Mouse (Mus musculus): Measurements from ENCODE around the gene Evx2.

Gene Evx2

DNA sequence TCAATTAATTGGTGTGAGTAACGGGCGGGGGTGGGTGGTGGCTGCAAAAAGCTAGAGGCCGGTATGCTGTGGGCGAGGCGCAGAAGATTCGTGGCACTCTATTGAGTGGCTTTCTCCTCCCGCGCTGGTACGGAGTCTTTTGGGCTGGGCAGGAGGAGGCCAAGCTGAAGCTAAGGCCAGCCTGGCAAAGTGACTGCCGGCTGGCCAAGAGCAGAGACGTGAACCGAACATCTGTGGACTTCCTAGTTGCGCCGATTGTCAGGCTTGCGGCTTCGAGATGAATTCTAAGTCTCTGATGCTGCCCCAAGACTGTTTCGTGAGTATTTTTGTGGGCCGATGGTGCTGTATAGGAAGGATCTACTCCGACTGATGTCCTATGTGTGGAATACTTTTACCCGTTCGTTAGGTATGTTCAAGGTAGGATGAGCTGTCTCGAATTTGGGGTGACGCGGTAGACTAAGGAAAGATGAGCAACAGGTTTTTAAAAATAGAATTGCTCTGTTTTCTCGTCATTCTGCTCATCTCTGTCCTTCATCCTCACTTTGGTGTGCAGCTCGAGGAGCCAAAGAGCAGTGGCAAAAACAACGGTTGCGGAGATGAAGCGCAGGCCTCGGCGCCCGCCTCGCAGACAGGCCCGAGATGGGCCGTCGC lies 8.0 kb upstream of the Evx2 start:
- DNase-seq (ENCODE audit: low spot score): no peak

DNA sequence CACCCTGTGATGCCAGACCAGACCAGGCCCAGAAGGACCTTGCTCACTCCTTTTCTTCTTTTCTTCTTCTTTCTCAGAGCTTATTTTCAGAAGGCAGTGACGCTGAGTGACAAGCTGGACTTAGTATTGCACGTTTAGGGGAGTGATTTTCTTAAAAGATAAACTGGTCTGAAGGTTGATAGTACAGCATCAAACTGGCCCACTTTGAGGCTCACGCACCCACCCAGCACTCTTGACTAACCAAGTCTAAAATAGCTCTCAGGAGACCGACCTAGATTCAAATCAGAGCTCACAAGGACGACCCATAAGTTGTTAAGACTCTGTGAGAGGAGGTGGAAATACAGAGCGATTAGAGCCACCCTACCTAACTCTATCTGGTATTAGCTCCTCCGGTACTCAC lies 7.1 kb upstream of the Evx2 start:
- DNase-seq (ENCODE audit: low spot score): no peak

DNA sequence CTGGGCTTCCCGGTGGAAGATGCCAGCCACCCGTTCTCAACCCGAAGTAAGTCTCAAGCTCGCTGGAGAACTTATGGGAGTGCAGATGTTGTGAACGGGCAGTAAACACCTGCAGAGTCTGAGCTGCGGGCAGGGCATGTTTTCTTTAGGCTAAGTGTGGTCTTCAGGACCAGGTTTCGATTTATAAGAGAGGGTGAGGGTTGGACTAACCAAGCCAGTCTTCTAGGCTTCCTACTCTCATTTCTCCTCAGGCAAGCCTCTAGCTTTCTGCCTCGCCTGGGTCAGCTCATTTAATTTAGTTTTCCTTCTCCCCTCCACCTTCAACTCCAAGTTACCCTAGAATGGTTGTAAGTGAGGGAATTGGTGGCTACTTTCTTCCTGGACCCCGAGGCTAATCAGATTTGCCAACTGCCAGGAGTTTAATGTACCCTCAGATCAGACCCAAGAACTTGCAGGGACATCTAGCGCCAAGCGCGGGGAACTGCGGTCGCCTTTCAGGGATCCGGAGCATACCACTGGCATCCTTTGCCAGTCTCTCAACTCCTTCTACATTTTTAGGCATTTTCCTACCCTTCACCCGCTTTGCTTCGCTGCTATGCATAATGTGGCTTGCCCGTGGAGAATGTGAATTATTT lies 4.1 kb upstream of the Evx2 start:
- DNase-seq (ENCODE audit: low spot score): peak; percentile 84

- DNase-seq (ENCODE audit: low spot score): peak; percentile 90
These were observed 2.3 kb upstream of the Evx2 start for GRCm38 (mm10) chr2:74661685-74662084.

DNA sequence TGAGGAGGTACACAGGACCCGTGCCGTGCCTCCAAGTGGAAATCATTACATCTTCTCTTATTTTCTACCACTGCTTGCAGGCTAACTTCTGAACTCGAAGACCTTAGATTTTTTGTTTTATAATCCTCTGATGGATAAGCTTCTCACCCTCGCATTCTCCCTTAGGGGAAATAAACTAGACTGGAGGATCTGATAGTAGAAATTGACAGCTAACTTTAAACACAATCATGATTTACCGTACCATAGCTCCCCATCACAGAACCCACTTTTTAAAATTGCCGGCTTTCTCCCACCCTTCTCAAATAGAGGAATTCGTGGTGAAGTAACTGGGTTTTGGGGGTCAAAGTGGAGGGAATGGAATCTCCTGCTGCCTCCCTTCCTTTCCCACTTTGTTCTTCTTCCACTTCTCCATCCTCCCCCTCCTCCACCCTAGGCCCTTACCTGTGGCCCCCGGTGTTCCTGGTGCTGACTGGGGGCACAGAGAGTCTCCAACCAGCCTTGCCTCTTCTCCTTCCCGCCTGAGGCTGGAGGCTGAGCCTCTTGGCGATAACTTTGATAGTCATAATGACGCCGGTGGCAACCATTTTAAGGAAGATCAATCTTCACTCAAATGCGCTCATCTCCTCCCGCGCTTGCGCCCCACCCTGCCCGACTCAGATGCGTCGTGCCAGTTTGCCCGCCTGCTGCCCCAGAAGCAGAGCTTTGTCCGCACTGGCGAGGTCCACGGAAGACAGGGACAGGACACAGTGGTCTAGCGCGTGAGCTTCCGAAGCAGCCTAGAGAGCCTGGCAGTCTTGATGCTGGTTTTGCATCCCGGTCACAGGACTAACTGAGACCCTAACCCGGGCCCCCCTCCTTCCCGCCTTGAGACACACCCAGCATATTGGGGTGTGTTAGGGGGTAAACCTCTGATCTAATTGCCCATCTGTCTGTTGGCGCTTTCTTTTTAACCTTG lies 1.3 kb upstream of the Evx2 start:
- peak; percentile 49 for DNase-seq (ENCODE audit: low spot score)

DNA sequence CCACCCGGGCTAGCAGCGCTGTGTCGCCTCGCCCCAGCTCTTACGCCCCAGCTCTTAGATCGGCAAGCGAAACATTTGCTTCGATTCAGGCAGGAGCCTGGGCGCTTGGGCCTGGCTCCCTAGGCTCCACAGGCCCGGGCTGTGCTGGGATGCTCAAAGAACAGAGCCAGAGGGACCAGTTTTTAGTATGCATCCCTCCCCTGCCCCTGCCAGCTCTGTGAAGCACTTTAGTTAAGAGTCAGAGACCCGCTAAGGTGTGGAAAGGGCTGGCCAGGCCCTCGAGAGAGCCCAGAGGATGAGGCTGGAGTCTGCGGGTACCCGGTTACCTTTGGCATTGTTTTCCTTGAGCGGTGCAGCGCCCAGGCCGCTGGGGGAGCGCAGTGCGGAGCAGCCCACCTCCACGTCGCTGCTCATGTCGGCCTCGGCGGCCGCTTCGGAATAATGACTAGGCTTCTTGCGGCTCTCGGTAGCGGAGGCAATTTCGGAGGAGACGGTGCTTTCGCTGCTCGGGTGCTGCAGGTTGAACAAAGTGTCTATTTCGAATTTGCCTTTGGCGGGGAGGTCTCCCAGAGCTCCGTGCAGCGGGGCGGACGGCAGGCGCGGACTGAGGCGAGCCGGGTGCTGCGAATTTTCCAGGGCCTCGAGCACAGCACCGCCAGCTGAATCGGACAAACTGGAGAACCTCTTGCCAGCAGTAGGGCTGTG lies 538 bp downstream of the Evx2 start:
- peak; percentile 74 for DNase-seq (ENCODE audit: low spot score)

DNA sequence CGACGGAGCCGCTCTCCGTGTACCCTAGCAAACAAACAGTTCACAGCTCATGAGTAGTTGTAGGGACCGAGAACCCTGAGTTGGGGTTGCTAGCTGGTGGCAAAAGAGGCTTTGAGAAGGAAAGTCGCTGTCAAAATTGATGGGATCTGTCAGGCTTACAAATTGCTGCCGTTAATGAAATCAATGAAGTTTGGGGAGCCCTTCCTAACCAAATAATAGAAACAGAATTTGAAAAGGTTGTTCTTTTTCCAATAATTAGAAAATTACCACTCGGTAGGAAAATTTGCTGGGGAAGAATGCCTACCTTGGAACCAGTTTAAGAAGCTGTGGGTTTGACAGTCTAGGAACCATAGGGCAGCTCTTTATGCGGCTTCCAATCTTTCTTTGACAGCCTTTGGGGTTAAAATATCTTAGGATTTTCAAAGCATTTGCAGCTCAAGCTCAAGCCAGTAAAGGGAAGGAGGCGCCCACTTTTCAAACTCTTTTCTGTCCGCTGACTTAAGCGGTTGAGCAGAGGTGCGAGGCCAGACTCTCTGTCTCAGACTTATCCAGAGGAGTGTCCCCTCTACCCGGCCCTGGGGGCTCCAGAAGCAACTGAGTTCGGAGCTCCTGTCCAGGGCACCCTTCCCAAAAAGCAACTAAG lies 1.2 kb downstream of the Evx2 start:
- peak; percentile 67 for DNase-seq (ENCODE audit: low spot score)

DNA sequence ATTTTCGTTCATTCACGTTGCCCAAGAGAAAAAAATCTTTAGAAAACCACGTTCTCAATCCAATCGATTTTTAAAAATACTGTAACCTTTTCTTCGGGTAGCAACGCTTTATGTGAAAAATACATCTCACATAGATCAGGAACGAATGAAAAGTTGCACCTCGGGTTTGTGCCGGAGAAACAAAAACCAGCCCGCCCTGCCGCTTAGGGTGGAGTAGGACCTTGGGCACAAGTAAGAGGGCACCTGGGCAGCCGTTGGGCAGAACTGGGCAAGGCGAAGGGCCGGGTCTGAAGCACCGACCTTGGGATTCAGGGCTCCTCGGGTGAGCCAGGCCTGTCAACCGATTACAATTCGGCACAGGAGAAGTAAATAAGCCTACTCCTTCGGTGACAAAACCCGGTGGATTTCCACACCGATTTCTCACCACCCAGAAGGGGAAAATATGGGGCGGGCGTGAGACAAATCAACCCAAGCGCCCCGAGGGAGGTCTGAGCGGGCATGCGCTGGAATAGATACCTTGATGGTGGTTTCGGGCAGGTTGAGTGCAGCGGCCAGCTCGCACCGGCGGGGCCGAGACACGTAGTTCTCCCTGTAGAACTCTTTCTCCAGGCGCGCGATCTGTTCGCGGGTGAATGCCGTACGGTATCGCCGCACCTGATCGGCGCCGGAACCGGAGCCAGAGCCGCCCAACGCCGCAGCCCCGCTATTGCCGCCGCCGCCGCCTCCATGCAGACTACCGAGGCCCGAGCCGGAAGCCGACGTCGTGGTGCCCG lies 1.9 kb downstream of the Evx2 start:
- DNase-seq (ENCODE audit: low spot score): peak; percentile 61

- no peak for DNase-seq (ENCODE audit: low spot score)
These were observed 2.7 kb downstream of the Evx2 start for GRCm38 (mm10) chr2:74656632-74657021.

GRCm38 (mm10) chr2:74655821-74656631 lies 3.3 kb downstream of the Evx2 start:
- DNase-seq (ENCODE audit: low spot score): peak; percentile 65

DNA sequence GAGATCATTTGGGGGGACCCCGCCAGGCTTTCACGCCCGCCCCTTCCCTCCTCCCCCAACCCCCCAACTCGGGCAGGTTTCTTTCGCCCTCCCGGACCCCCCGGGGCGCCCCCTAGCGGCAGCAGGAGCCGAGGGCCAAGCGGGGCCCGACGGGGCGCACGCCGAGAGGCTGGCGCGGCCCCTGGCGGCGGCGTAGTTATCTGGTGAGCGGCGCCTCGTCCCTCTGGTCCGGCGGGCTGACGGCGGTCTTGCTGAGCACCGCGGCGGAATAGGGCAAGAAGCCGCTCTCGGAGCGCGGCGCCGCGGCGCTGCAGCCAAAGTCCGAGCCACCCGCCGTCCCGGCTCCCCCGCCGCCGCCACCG lies 4.0 kb downstream of the Evx2 start:
- peak; percentile 61 for DNase-seq (ENCODE audit: low spot score)

GRCm38 (mm10) chr2:74654743-74655419 lies 4.5 kb downstream of the Evx2 start:
- peak; percentile 43 for DNase-seq (ENCODE audit: low spot score)

DNA sequence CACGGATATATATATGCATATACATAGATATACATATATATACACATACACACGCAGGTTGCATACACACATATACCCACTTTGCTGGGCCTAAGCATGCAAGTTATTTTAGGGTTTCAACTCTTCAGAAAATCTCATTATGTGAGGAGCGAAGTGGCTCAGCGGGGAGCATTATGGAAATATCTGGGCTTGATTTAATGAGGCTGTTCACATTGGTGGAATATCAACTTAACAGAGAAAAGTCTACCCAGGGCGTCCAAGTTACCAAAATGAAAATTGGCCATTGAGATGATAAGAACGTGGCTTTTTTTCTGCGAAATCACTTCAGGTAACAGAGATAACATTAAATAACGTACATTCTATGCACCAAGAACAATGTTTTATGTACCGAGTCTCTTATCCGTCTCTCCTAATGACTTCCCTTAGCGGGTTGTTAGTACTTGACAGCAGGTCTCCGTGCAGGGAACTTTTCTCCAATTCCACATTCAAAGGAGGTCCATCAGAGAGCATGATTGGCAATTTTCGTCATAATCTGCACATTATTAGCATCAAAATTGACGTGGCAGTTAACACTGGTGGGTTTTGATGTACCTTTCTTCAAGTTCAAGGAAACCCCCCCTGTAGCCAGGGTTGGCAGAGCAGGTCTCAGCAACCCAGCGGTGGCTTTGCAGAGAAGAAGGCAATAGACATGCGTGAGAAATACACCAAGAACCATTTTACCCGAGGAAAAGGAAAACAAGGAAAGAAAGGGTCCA lies 5.4 kb downstream of the Evx2 start:
- peak; percentile 59 for DNase-seq (ENCODE audit: low spot score)

DNA sequence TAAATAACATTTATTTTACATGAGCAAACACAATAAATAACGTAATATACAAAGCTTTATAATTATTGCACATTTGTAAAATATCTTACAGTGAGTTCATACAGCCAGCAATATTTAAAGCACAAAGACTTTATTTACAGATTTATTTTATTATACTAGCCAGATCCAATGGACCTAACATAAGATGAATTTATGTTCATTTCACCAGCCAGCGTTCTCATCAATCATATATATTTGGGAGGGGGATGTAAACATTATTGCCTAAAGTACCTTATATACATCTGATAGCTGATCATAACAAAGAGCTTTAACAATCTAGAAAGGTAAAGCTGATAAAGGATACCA lies 6.4 kb downstream of the Evx2 start:
- peak; percentile 50 for DNase-seq (ENCODE audit: low spot score)

GRCm38 (mm10) chr2:74647082-74647864 lies 12.1 kb downstream of the Evx2 start:
- DNase-seq (ENCODE audit: low spot score): peak; percentile 33

DNA sequence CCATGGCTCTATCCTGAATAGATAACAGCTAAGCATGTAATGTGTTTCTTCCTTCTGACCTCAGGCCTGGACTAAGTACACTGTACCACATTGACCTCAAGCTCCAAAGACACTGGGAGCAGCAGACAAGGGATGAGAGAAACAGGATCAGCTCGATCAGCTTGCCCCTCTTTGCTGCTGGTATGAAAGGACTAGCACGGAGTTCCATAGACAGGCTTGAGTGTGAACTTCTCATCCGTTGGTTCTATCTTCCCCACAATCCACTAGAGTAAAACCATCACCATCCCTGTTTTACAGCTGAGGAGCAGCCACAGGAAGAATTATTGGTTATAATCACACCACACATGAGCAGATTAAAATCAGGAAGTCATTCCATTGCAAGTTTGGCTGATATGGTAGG lies 13.7 kb downstream of the Evx2 start:
- DNase-seq (ENCODE audit: low spot score): no peak

DNA sequence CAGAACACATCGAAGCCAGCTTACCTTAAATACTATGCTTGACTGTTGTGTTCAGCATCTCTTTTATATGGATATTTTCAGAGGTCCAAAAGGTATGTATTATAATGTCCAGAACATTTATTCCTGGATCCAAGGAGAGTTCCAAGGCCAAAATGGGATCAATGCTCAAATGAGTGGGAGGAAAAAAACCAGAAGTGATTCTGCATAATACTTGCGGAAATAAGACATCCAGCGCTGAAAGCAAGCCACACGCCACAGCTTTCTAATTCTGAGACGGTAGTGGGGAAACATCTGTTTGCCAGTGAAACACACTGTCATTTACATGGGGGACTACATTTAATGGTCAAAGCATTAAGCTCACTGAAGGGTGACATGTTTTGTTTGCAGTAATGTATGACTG lies 16.9 kb downstream of the Evx2 start:
- DNase-seq (ENCODE audit: low spot score): no peak

GRCm38 (mm10) chr2:74635412-74635811 lies 23.9 kb downstream of the Evx2 start:
- DNase-seq (ENCODE audit: low spot score): no peak

Measured in embryo, embryonic 10.5 days (tissue).